Mouse (Mus musculus): ENCODE measurements around the gene Mpdu1. TPM values are rescaled to one million over a fixed set of nuclear protein-coding genes. Genes with fewer than 3 reads are reported as not detected.

Gene Mpdu1
- polyA plus RNA-seq, 2 experiments: 30.8 to 117 TPM

GRCm38 (mm10) chr11:69697396-69697795 lies 35.0 kb upstream of the Mpdu1 start:
- H3K36me3 ChIP-seq (ENCODE audit: control insufficient read depth, insufficient read depth, low read length): no peaks in the 10 kb centered on the region
- no peak for DNase-seq (ENCODE audit: low spot score)
- WGBS: 90% methylated on average over 3 of the region's 3 CpGs
- TF ChIP-seq POLR2A (IDR thresholded peaks at IDR 0.05; ENCODE audit: borderline replicate concordance, extremely low read depth, insufficient read depth, insufficient read length): no peak
- H3K9me3 ChIP-seq (ENCODE audit: control insufficient read depth, low read length): 0 out of 2 replicates have a peak, but pooled peaks cover 5% of the 10 kb centered on the region
- H3K9ac ChIP-seq (ENCODE audit: low read depth, low read length, severe bottlenecking): no peak overlapping the region
- H3K4me1 ChIP-seq (ENCODE audit: control insufficient read depth, insufficient read depth, low read length): peaks cover 7% of the 10 kb centered on the region
- ATAC-seq (ENCODE audit: low FRiP score, low read depth): no peak
- H3K4me3 ChIP-seq (replicated peaks; ENCODE audit: low read length): no peak overlapping the region
- H3K27me3 ChIP-seq (ENCODE audit: control insufficient read depth, insufficient read depth, low read length): no peaks in the 10 kb centered on the region
- H3K4me2 ChIP-seq (replicated peaks; ENCODE audit: low read depth, low read length, severe bottlenecking): no peak overlapping the region
- no peak overlapping the region for H3K27ac ChIP-seq (replicated peaks; ENCODE audit: low read depth, low read length)

GRCm38 (mm10) chr11:69695361-69696181 lies 33.1 kb upstream of the Mpdu1 start, which contains the start of the genes Tnfsf12 and Tnfsfm13:
Gene Tnfsf12, minus strand, starts transcription at chr11:69695849.
Gene Tnfsfm13, minus strand, starts transcription at chr11:69696098.
- Histone ChIP-seq H3K27me3 (ENCODE audit: control insufficient read depth, insufficient read depth, low read length) (no peaks in the 10 kb centered on the region), H3K27ac (replicated peaks; ENCODE audit: low read depth, low read length) (peak within 1 kb of the TSS; percentile 75), H3K9me3 (ENCODE audit: control insufficient read depth, low read length) (0 out of 2 replicates have a peak, but pooled peaks cover 5% of the 10 kb centered on the region), H3K4me2 (replicated peaks; ENCODE audit: low read depth, low read length, severe bottlenecking) (peak within 1 kb of the TSS; percentile 91), H3K36me3 (ENCODE audit: control insufficient read depth, insufficient read depth, low read length) (no peaks in the 10 kb centered on the region), H3K9ac (ENCODE audit: low read depth, low read length, severe bottlenecking) (peak within 1 kb of the TSS; percentile 83), H3K4me1 (ENCODE audit: control insufficient read depth, insufficient read depth, low read length) (peaks cover 7% of the 10 kb centered on the region), H3K4me3 (replicated peaks; ENCODE audit: low read length) (peak within 1 kb of the TSS; percentile 53)
- TF ChIP-seq POLR2A (IDR thresholded peaks at IDR 0.05; ENCODE audit: borderline replicate concordance, extremely low read depth, insufficient read depth, insufficient read length): 0 out of 2 replicates have a peak, but pooled peaks have one; percentile 28
- ATAC-seq (ENCODE audit: low FRiP score, low read depth) (peak; percentile 59; the same call in 1 of the 2 replicates), DNase-seq (ENCODE audit: low spot score) (peak; percentile 60)
- WGBS: under 1% methylated on average over 38 of the region's 41 CpGs

GRCm38 (mm10) chr11:69695046-69695360 lies 32.6 kb upstream of the Mpdu1 start:
- Histone ChIP-seq H3K4me1 (ENCODE audit: control insufficient read depth, insufficient read depth, low read length) (peaks cover 7% of the 10 kb centered on the region), H3K4me3 (replicated peaks; ENCODE audit: low read length) (peak overlapping the region; percentile 53), H3K27me3 (ENCODE audit: control insufficient read depth, insufficient read depth, low read length) (no peaks in the 10 kb centered on the region), H3K27ac (replicated peaks; ENCODE audit: low read depth, low read length) (no peak overlapping the region), H3K4me2 (replicated peaks; ENCODE audit: low read depth, low read length, severe bottlenecking) (peak overlapping the region; percentile 91), H3K36me3 (ENCODE audit: control insufficient read depth, insufficient read depth, low read length) (no peaks in the 10 kb centered on the region), H3K9me3 (ENCODE audit: control insufficient read depth, low read length) (0 out of 2 replicates have a peak, but pooled peaks cover 5% of the 10 kb centered on the region), H3K9ac (ENCODE audit: low read depth, low read length, severe bottlenecking) (peak overlapping the region; percentile 83)
- WGBS: 13% methylated on average over 6 of the region's 6 CpGs
- no peak for DNase-seq (ENCODE audit: low spot score)
- no peak for ATAC-seq (ENCODE audit: low FRiP score, low read depth)
- no peak for TF ChIP-seq POLR2A (IDR thresholded peaks at IDR 0.05; ENCODE audit: borderline replicate concordance, extremely low read depth, insufficient read depth, insufficient read length)

- H3K9ac ChIP-seq (ENCODE audit: low read depth, low read length, severe bottlenecking): no peak overlapping the region
- WGBS: 64% methylated on average over 11 of the region's 11 CpGs
- H3K4me2 ChIP-seq (replicated peaks; ENCODE audit: low read depth, low read length, severe bottlenecking): no peak overlapping the region
- ATAC-seq (ENCODE audit: low FRiP score, low read depth): no peak
- 0 out of 2 replicates have a peak, but pooled peaks cover 1% of the 10 kb centered on the region for H3K9me3 ChIP-seq (ENCODE audit: control insufficient read depth, low read length)
- no peaks in the 10 kb centered on the region for H3K27me3 ChIP-seq (ENCODE audit: control insufficient read depth, insufficient read depth, low read length)
- peaks cover 7% of the 10 kb centered on the region for H3K4me1 ChIP-seq (ENCODE audit: control insufficient read depth, insufficient read depth, low read length)
- no peak for DNase-seq (ENCODE audit: low spot score)
- no peaks in the 10 kb centered on the region for H3K36me3 ChIP-seq (ENCODE audit: control insufficient read depth, insufficient read depth, low read length)
- no peak for TF ChIP-seq POLR2A (IDR thresholded peaks at IDR 0.05; ENCODE audit: borderline replicate concordance, extremely low read depth, insufficient read depth, insufficient read length)
- H3K4me3 ChIP-seq (replicated peaks; ENCODE audit: low read length): no peak overlapping the region
- H3K27ac ChIP-seq (replicated peaks; ENCODE audit: low read depth, low read length): no peak overlapping the region
Measured at GRCm38 (mm10) chr11:69693421-69693965, 31.1 kb upstream of the Mpdu1 start.

- H3K4me1 ChIP-seq (ENCODE audit: control insufficient read depth, insufficient read depth, low read length): peaks cover 7% of the 10 kb centered on the region
- no peak overlapping the region for H3K9ac ChIP-seq (ENCODE audit: low read depth, low read length, severe bottlenecking)
- no peak for DNase-seq (ENCODE audit: low spot score)
- no peak for ATAC-seq (ENCODE audit: low FRiP score, low read depth)
- WGBS: 91% methylated on average over 6 of the region's 6 CpGs
- no peak for TF ChIP-seq POLR2A (IDR thresholded peaks at IDR 0.05; ENCODE audit: borderline replicate concordance, extremely low read depth, insufficient read depth, insufficient read length)
- no peaks in the 10 kb centered on the region for H3K27me3 ChIP-seq (ENCODE audit: control insufficient read depth, insufficient read depth, low read length)
- H3K36me3 ChIP-seq (ENCODE audit: control insufficient read depth, insufficient read depth, low read length): no peaks in the 10 kb centered on the region
- H3K9me3 ChIP-seq (ENCODE audit: control insufficient read depth, low read length): no peaks in the 10 kb centered on the region
- no peak overlapping the region for H3K4me3 ChIP-seq (replicated peaks; ENCODE audit: low read length)
- no peak overlapping the region for H3K4me2 ChIP-seq (replicated peaks; ENCODE audit: low read depth, low read length, severe bottlenecking)
- no peak overlapping the region for H3K27ac ChIP-seq (replicated peaks; ENCODE audit: low read depth, low read length)
Measured at GRCm38 (mm10) chr11:69692863-69693262, 30.4 kb upstream of the Mpdu1 start.
